Mouse (Mus musculus) liver, embryonic 12.5 days (tissue): ENCODE data around the gene Gp9. TPM values are rescaled to one million over a fixed set of nuclear protein-coding genes. Genes with fewer than 3 reads are reported as not detected.

Source experiments
- ATAC-seq: fragments of 200-750 bp; cut with Nextera tagmentation; 2 replicates; pipeline ENCODE4 v1.8.0; 2017; ENCODE audit warnings: moderate number of reproducible peaks, mild to moderate bottlenecking, moderate library complexity
- H3K27ac ChIP-seq: fragments of 300-500 bp; sonication (generic); 2 replicates; pipeline ENCODE4 v1.5.1; 2016; ENCODE audit warnings: mild to moderate bottlenecking
- H3K27me3 ChIP-seq: fragments of 300-500 bp; sonication (generic); replicated peaks from 2 replicates; pipeline ENCODE4 v1.6.1; 2016; ENCODE audit warnings: mild to moderate bottlenecking, moderate library complexity
- H3K36me3 ChIP-seq: fragments of 300-500 bp; sonication (generic); 2 replicates; pipeline ENCODE4 v1.6.1; 2016; ENCODE audit warnings: mild to moderate bottlenecking, moderate library complexity
- H3K4me1 ChIP-seq: fragments of 300-500 bp; sonication (generic); 2 replicates; pipeline ENCODE4 v1.6.1; 2016
- H3K4me2 ChIP-seq: fragments of 300-500 bp; sonication (generic); 2 replicates; pipeline ENCODE4 v1.6.1; 2016; ENCODE audit warnings: mild to moderate bottlenecking, moderate library complexity
- H3K4me3 ChIP-seq: fragments of 300-500 bp; sonication (generic); 2 replicates; pipeline ENCODE4 v1.5.1; 2016; ENCODE audit warnings: mild to moderate bottlenecking, moderate library complexity
- H3K9ac ChIP-seq: fragments of 300-500 bp; sonication (generic); 2 replicates; pipeline ENCODE4 v1.6.1; 2016; ENCODE audit warnings: mild to moderate bottlenecking, moderate library complexity
- H3K9me3 ChIP-seq: fragments of 300-500 bp; sonication (generic); replicated peaks from 2 replicates; pipeline ENCODE4 v1.6.1; 2016; ENCODE audit warnings: mild to moderate bottlenecking, moderate library complexity
- WGBS: fragments of 180-500 bp; shearing (Covaris S2); methylation state at CpG from one replicate; pipeline ENCODE4 v1.1.7; 2016; ENCODE audit not compliant: insufficient replicate concordance; 5-methylcytosine and 5-hydroxymethylcytosine counted together
- polyA plus RNA-seq: library from polyadenylated mRNA; unstranded; fragments of >200 nt; fragmentation: Nextera tagmentation; extraction: Ambion mirVana; gene quantifications from 2 replicates; pipeline ENCODE4 v1.2.1, GENCODE M21; 2016

Gene Gp9
- polyA plus RNA-seq, 1 experiment from 2014 or later, result 44.2 TPM

DNA sequence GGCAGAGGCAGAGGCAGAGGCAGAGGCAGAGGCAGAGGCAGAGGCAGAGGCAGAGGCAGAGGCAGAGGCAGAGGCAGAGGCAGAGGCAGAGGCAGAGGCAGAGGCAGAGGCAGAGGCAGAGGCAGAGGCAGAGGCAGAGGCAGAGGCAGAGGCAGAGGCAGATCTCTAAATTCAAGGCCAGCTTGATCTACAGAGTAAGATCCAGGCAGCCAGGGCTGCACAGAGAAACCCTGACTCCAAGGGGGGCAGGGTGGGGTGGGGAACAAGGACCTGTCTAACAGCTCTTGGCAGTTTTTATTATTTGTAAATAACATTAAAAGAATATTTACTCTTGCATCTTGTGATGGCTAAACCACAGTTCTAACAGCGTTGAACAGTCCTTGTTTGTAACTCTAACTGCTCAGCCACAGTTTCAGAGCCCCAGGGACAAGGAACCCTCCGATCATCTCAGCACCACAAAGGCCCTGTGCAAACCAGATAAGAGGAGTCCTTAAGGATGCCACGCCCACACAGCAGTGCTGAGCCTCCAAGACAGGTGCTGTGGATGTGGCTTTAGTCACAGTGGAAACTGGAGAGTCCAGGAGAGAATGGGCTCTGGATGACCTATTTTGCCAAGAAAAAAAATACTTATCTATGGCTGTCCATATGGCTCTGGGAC is 2.2 kb upstream of the Gp9 start:
- H3K4me1 ChIP-seq, result peaks cover 50% of the 10 kb centered on the region
- peak overlapping the region; percentile 95 for H3K27ac ChIP-seq
- WGBS, result 10% methylated on average over 3 of the region's 3 CpGs
- H3K4me3 ChIP-seq, result peak overlapping the region; percentile 45
- no peaks in the 10 kb centered on the region; the same call in 1 of the 2 replicates for H3K27me3 ChIP-seq
- peak overlapping the region; percentile 66 for H3K4me2 ChIP-seq
- H3K36me3 ChIP-seq, result no peaks in the 10 kb centered on the region
- ATAC-seq, result peak; percentile 98
- no peaks in the 10 kb centered on the region for H3K9me3 ChIP-seq
- H3K9ac ChIP-seq, result peak overlapping the region; percentile 76

DNA sequence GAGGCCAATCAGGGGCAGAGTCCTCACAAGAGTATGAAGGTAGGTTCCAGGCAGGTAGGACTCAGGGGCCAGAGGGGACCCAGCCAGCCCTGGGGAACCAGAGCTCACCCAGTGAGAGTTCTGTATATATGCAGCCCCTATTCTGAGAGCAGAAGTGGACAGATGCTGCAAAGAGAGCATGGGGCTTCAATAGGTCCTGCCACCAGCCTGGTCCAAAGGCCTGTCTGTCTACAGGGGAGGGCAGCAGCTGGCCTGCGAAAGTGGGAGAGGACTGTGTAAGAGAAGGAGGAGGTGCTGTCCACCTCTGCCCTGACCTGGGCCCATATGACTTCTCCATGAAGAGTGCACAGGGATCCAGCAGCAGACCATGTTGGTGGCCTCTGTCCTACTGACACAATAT is 1.2 kb upstream of the Gp9 start:
- Histone ChIP-seq H3K9ac (peak overlapping the region; percentile 76), H3K4me2 (peak overlapping the region; percentile 66), H3K9me3 (no peaks in the 10 kb centered on the region), H3K4me1 (peaks cover 50% of the 10 kb centered on the region), H3K4me3 (peak overlapping the region; percentile 45), H3K36me3 (no peaks in the 10 kb centered on the region), H3K27ac (peak overlapping the region; percentile 95), H3K27me3 (no peaks in the 10 kb centered on the region; the same call in 1 of the 2 replicates)
- 39% methylated on average over 1 of the region's 1 CpGs for WGBS
- peak; percentile 25; the same call in 1 of the 2 replicates for ATAC-seq

DNA sequence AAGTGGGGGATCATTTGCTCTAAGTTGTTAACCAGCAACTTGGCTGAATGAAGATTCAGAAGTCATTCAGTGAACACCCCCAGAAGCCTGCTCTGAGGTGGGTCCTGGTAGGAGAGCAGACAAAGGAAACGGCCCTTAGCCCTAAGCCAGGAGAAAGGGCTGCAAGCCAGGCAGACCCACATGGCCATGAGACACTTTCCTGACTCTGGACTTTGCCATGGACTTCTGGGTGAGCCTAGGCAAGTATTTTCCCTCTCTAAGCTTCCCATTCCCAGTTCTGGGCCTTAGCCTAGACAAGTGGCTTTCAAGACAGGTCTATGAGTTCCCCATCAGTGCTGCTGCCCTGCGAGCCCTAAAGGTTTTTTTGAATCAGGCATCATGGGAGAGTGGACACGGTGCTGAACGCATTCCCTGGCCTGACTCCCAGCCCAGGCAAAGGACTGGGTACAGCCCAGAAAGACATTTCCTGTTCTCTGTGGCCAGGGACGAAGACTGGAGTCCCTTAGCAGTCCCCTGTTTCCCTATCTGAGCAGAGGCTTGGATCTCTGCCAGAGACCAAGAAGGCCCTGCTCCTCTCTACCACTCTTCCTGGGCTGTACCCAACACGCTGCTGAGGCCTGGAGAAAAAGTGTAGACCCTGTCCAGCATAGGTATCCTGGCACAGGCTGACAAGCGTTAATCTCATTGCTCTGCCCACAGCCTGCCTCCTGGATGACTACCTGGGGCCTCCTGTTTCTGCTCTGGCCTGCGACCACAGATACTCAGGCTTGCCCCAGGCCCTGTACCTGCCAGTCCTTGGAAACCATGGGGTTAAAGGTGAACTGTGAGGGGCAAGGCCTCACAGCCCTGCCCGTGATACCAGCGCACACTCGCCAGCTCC is 662 bp downstream of the Gp9 start:
- Histone ChIP-seq H3K9ac (peak overlapping the region; percentile 47), H3K27ac (peak overlapping the region; percentile 81), H3K9me3 (no peaks in the 10 kb centered on the region), H3K4me2 (peak overlapping the region; percentile 66), H3K27me3 (no peaks in the 10 kb centered on the region), H3K36me3 (no peaks in the 10 kb centered on the region), H3K4me3 (peak overlapping the region; percentile 4; the same call in 1 of the 2 replicates), H3K4me1 (peaks cover 54% of the 10 kb centered on the region)
- no peak for ATAC-seq
- 61% methylated on average over 11 of the region's 11 CpGs for WGBS

DNA sequence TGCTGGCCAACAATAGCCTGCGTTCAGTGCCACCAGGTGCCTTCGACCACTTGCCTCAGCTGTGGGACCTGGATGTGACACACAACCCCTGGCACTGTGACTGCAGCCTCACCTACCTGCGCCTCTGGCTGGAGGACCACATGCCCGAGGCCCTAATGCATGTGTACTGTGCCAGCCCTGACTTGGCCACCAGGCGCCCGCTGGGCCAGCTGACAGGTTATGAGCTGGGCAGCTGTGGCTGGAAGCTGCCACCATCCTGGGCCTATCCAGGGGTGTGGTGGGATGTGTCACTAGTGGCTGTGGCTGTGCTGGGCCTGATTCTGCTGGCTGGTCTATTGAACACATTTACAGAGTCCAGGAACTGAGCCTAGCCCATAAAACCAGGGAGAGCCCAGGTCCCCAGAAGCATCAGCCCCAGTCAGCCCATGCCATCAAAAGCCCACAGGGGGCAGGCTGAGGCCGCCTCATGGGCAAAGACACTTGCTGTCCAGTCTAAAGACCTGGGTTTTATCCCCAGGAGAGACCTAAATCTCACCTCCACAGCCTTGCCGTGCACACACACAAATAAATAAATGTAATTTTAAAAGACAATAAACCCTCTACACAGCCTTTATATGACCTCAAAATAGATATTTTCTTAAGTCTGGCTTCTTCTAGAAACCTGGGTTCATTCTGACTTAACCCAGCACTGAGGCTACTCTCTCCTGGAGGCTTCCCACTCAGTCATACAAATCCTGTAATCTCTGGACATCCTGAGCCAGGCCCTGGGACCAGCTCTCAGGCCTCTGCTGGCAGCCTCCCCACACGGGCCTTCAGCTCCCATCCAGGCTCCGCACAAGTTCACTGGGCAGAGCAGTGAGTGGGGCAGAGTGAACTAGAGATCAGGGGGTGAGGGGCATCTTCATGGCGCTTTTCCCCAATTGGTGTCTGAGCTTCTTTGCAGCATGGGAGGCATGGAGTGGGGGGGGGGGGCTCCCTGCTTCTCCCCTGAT is 1.6 kb downstream of the Gp9 start:
- no peaks in the 10 kb centered on the region for H3K36me3 ChIP-seq
- no peak for ATAC-seq
- H3K4me3 ChIP-seq, result no peak overlapping the region
- peaks cover 62% of the 10 kb centered on the region for H3K4me1 ChIP-seq
- peak overlapping the region; percentile 66 for H3K4me2 ChIP-seq
- 85% methylated on average over 11 of the region's 11 CpGs for WGBS
- H3K27me3 ChIP-seq, result no peaks in the 10 kb centered on the region
- H3K9ac ChIP-seq, result 0 out of 2 replicates have a peak overlapping the region, but pooled peaks have one; percentile 47
- H3K9me3 ChIP-seq, result no peaks in the 10 kb centered on the region
- peak overlapping the region; percentile 81 for H3K27ac ChIP-seq

DNA sequence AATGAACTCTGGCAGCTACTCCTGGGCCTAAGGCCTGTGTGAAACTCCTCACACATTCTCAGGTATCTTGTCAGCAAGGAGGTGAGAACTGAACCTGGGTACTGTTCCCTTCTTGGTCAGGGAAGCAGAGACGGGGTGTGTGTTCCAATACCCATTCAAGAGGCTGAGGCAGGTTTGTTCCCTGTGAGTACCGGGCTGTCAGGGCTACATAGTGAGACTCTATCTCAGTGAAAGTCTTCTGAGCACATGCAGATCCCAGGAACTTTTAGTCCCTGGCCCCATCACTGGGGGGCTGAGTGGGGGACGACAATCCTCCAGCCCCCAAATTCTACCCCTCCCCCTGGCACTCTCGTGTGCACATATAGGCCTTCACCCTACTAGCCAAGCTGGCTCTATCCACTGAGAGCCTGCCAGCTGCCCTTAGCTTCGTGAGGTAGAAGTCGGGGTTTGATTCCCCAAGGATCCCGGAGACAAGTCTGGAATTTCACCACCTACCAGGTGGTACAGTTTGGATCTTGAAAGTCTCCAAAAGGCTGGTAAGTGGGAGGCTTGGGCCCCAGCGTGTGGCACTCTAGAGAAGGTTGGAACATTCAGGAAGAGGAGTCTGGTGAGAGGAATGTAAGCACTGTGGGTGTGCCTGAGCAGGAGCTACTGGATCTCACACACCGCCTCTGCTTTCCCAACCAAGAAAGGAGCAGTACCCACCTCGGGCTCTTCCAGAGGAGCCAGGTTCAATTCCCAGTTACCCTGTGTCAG is 2.9 kb downstream of the Gp9 start:
- WGBS, result 80% methylated on average over 10 of the region's 10 CpGs
- peaks cover 62% of the 10 kb centered on the region for H3K4me1 ChIP-seq

DNA sequence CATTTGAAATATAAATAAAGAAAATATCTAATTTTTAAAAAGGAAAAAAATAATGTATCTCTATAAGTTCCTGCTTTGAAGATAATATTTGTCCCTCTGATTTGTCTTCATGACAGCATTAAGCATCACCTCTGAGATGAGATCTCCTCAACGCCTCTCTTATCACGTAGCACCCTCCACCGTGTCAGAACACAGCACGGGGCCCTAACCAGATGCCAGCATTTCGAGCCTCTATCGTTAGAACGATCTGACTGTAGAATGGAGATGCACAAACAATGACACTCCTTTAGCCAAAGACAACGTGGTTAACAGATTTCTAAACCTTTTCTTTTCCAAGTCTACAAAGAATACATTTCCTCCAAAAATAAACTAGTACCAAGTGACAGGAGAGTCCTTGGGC is 6.2 kb downstream of the Gp9 start:
- ATAC-seq, result no peak
- Histone ChIP-seq H3K9ac (0 out of 2 replicates have a peak overlapping the region, but pooled peaks have one; percentile 2), H3K4me2 (no peak overlapping the region), H3K27me3 (no peaks in the 10 kb centered on the region), H3K4me3 (no peak overlapping the region), H3K27ac (no peak overlapping the region), H3K9me3 (no peaks in the 10 kb centered on the region), H3K4me1 (peaks cover 56% of the 10 kb centered on the region), H3K36me3 (0 out of 2 replicates have a peak, but pooled peaks cover 12% of the 10 kb centered on the region)
- 38% methylated on average over 8 of the region's 8 CpGs for WGBS

More for the DNA sequence above, 2.9 kb downstream of the Gp9 start:
- Histone ChIP-seq H3K9ac (no peak overlapping the region), H3K9me3 (no peaks in the 10 kb centered on the region), H3K27ac (peak overlapping the region; percentile 81), H3K4me2 (no peak overlapping the region), H3K4me3 (no peak overlapping the region), H3K36me3 (no peaks in the 10 kb centered on the region), H3K27me3 (no peaks in the 10 kb centered on the region)
- no peak for ATAC-seq

DNA sequence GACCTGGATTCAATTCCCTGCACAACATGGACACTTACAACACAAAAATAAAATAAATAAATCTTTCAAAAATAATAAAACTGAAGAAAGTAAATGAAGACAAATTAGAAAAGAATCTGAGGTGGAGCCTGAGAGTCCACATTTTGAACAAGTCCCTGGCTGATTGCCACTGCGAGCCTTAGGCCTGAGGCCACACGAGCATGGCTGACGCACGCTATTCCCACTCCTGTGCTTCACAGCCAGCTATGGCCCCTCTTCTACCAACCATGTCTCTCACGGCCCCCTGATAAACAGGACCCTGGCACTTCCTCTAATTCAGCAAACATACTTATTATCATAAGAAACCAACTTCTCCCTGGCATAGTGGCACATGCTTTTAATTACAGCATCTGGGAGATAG is 8.7 kb downstream of the Gp9 start:
- Histone ChIP-seq H3K36me3 (peaks cover 35% of the 10 kb centered on the region), H3K4me3 (no peak overlapping the region), H3K27me3 (no peaks in the 10 kb centered on the region), H3K4me2 (no peak overlapping the region), H3K27ac (0 out of 2 replicates have a peak overlapping the region, but pooled peaks have one; percentile 43), H3K4me1 (peaks cover 67% of the 10 kb centered on the region), H3K9me3 (no peaks in the 10 kb centered on the region), H3K9ac (no peak overlapping the region)
- ATAC-seq, result no peak
- 73% methylated on average over 5 of the region's 5 CpGs for WGBS

DNA sequence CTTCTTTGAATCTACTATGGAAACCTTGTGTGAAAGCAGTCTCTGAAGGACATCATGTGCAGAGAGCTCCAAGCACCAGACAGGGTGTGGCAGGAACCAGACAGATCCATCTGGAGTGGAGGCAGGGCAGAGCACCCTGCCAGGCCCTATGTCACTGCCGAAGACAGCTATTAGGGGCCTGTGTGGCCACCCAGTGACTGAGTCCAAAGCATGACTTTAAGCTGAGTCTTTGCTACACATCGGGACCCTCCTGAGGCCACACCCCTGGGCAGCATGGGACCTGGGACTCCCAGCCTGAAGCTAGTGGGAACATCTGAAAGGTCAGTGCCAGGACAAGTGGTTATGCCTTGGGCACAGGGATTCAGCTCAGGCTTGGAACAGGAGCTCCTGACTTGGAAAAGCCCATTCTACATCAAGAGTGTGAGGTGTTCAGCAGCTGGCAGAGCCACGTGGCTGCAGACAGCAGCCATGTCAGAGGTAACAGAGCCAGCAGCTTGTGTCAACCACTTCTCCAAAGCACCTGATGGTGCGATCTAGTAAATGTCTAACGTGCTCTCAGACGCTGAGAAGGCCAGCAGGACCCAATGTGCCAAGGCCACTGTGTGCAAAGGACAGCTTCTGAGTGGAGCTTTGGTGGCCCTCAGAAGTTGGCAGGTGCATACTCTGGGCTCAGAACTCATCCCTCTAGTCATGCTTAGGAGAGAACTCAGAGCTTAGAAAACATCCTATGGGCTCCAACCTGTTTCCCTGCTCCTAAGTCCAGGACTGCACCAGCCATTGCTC is 9.4 kb downstream of the Gp9 start:
- no peak overlapping the region; the same call in 1 of the 2 replicates for H3K9ac ChIP-seq
- peaks cover 41% of the 10 kb centered on the region for H3K36me3 ChIP-seq
- peak overlapping the region; percentile 98 for H3K27ac ChIP-seq
- 76% methylated on average over 6 of the region's 6 CpGs for WGBS
- no peak for ATAC-seq
- H3K4me3 ChIP-seq, result no peak overlapping the region
- peaks cover 74% of the 10 kb centered on the region for H3K4me1 ChIP-seq
- no peak overlapping the region for H3K4me2 ChIP-seq
- H3K27me3 ChIP-seq, result no peaks in the 10 kb centered on the region
- no peaks in the 10 kb centered on the region for H3K9me3 ChIP-seq

DNA sequence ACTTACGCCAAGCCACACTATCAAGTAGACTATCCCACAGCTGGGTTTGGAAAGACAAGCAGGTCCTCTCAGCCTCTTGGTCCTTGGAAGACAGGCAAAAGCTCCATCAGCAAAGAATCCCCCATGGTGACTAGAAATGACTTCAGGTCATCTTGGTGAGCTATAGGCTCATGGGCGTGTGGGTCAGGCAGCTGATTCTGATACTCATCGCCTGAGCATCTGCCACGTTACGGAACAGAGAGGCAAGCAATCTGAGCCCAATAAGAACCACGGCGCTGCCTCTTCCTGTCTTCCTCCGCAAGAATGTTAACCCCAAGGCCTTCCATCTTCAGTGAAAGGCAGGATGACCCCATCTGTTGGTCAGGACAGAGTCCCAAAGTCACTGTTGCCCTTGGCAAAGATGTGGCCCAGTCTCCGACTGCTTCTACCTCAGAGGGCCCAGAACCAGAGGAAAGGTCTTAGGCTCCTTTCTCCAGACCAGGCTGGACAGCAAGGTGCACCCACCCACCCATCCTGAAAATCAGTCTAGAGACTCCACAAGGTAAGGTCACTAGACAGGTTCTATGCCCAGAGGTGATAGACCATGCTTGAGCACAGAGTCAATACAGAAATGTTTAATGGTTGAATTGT is 10.5 kb downstream of the Gp9 start:
- Histone ChIP-seq H3K9me3 (no peaks in the 10 kb centered on the region), H3K27me3 (no peaks in the 10 kb centered on the region), H3K27ac (peak overlapping the region; percentile 98), H3K4me3 (no peak overlapping the region), H3K36me3 (peaks cover 52% of the 10 kb centered on the region), H3K9ac (no peak overlapping the region), H3K4me1 (peaks cover 80% of the 10 kb centered on the region), H3K4me2 (no peak overlapping the region)
- 92% methylated on average over 9 of the region's 9 CpGs for WGBS
- ATAC-seq, result no peak
